Mouse (Mus musculus) 416B (cell line): Measurements from ENCODE around the gene Ints12.

Experiments used
- DNase-seq: peaks from one replicate; pipeline ENCODE4 v3.0.0; 2011; ENCODE audit warnings: low read depth

Ints12 gene

DNA sequence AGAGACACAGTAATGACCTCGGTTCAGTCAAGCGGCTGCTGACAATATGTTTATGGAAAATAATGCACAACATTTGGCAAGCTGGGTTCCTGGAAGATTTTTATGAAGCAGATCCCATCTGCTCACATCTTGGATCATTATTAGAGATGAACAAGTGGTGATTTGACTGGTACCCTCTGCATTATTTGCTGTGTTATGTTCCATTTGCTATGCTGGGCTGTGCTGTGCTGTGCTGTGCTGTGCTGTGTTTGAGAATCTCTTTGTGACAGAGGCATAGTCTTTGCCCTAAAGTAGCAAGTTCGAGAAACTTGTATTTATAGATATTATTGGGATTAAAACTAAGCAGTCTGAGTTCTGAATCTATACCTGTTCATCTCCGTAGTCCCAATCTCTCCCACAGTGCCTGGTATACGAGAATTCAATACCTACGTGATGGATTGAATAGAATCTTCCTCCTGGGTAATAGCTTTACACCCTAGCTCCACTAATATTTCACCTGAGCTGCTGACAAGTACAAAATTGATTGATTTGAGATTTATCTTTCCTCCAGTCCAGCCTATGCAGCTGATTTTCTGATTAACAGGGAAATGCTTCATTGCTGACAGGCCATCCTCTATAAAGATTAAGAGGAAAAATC lies 53.0 kb downstream of the Ints12 start:
- DNase-seq = no peak

DNA sequence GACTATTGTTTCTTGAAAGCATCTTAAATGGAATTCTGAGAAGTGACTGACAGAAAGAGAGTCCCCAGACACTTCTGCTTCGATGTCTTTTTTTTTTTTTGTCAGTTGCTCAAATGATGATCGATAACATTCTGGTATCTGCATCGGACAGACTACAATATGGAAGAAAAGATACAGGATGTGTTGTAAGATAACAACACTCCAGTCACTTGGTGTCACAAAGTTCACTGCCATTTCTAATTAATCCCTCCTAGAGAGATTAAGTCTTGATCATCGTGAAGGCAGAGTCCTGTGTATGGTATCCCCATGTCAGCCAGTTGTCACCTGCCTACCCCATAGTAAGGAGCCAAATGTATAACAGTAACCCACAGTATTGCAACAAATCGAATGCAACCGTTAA lies 60.0 kb downstream of the Ints12 start:
- no peak for DNase-seq

DNA sequence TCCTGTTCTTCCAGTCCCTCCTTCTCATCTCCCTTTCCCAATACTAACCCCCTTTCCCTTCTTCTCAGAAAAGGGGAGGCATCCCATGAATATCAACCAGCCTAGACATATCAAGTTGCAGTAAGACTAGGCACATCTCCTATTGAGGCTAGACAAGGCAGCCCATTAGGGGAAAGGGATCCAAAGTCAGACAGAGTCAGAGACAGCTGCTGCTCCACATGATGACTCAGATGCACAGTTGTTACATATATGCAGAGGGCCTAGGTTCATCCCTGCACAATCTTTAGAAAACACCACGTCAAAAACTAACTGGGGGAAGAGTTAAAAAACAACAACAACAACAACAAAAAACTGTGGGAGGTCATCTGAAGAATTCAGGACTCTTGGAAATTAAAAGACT lies 61.2 kb downstream of the Ints12 start:
- DNase-seq = no peak

DNA sequence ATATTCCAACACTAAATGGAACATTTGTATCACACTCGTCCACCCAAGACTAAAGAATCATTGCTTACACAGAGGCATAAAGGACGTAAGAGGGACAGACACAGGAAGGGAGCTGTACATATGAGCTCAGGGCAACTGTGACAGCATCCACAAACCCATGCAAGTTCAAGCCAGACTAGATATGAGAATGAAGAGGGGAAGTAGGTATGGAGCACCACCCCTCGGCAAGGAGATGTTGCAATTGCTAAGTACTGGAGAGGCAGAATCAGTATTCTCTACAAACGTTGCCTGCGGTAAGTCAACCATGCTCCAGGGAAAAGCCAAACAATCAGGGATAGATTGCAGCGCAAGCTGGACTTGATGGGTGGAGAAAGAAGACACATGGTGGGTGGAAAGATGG lies 62.0 kb downstream of the Ints12 start:
- DNase-seq = peak; percentile 15

DNA sequence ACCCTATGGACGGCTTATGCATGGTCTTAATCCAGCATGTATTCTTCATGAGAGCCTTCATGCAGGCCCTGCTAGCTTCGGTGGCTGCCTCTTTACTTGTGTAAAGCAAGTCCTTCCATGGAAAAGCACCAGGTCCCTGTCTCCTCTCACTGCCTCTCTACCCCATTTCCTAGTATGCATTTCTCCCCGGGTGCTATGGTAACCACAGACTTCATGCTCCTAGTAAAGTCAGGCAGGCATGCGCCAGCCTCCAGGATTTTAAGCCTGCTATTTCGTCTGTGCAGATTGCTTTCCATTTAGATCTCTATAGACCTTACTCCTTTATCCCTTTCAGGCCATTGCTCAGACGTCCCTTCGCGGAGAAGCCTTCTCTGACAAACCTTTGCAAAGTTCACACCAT lies 63.0 kb downstream of the Ints12 start:
- DNase-seq = no peak

- no peak for DNase-seq
These were observed 66.6 kb downstream of the Ints12 start for GRCm38 (mm10) chr3:133158260-133158659.
